Mouse (Mus musculus) mesoderm, embryonic 11.5 days (tissue): ENCODE data around the gene Vps52.
A peak's percentile ranks its signal among the peaks of the same experiment; 100 is the strongest.

Experiments used
- DNase-seq: peaks from one replicate; pipeline ENCODE4 v3.0.0-alpha.2; 2012; ENCODE audit warnings: low read depth, low spot score

Vps52 gene

GRCm38 (mm10) chr17:33955555-33956214, at the start of gene Vps52, which contains the start of gene Rps18:
Vps52 (plus strand) TSS chr17:33955812.
Rps18 (minus strand) TSS chr17:33956001.
- DNase-seq = peak; percentile 98

GRCm38 (mm10) chr17:33908331-33909076, 47.1 kb upstream of the Vps52 start:
- no peak for DNase-seq

DNA sequence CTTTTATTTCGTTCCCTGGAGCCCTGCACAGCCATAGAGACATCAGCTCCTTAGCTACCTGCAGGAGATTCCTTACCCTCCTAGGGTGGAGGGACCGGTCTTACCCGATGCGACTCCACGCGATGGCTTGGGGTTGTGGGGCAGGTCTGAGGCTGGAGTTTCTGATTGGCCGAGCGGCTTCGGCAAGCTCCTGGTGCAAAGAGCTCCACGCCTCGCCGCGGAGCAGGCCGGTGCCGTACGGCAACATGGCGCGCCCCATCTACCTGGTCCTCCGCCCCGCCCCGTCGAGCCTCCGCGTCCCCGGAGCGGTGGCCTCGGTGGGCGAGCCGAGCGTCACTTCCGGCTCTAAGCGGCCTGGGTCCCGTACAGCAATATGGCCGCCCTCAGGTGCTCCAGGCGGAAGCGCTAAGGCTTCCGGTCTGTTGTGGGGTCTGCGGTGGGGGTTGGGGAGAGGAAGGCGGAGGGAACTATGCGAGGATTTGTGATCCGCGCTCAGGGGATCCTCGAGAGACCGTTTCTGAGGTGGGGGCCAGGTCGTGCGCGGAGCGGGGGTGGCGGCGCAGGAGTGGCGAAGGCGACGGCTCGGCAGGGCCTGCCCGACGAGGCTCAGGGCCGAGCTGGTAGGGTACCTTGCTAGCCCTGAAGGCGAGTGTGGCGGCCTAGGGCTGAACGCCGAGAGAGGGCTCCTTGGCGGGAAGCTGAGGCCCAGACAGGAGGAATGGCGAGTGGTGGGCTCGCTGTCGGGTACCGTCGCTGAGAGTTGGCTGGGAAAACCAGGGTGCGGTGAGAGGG, 46.3 kb upstream of the Vps52 start, which contains the start of gene Daxx:
Daxx (plus strand) TSS at position 338 of the 792 bp plus-strand sequence.
- peak; percentile 98 for DNase-seq

DNA sequence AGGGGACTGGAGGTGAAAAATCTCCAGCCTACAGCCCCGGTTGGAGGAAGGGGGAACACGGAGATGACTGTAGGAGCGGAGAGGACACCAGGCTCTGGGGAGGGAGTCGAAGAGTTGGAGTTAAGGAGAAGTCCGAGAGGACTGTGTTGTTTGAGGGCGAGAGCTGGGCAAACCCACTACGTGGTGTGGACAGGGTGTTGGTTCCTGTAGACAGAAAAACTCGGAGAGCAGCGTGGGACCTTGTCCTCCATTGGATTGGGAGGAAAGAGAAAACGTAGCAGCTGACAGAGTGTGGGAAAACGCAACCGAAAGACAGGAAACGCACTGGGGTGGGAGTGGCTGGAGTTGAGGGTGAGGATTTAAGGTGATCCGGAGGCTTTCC, 45.8 kb upstream of the Vps52 start:
- no peak for DNase-seq

GRCm38 (mm10) chr17:33910346-33911051, 45.1 kb upstream of the Vps52 start:
- no peak for DNase-seq

DNA sequence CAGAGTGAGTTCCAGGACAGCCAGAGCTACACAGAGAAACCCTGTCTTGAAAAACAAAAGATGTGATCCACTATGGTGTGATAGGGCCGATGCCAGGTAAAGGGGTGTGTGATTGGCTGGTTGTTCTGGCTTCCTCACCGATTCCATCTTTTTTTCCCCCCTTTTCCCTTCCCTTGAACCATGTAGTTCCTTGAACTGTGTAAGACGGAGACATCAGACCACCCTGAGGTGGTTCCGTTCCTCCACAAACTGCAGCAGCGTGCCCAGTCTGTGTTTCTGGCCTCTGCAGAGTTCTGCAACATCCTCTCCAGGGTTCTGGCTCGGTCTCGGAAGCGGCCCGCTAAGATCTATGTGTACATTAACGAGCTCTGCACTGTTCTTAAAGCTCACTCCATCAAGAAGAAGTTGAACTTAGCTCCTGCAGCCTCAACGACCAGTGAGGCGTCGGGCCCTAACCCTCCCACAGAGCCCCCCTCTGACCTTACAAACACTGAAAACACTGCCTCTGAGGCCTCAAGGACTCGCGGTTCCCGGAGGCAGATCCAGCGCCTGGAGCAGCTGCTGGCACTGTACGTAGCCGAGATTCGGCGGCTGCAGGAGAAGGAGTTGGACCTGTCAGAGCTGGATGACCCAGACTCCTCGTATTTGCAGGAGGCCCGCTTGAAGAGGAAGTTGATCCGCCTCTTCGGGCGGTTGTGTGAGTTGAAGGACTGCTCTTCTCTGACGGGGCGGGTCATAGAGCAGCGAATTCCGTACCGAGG, 44.4 kb upstream of the Vps52 start:
- no peak for DNase-seq

DNA sequence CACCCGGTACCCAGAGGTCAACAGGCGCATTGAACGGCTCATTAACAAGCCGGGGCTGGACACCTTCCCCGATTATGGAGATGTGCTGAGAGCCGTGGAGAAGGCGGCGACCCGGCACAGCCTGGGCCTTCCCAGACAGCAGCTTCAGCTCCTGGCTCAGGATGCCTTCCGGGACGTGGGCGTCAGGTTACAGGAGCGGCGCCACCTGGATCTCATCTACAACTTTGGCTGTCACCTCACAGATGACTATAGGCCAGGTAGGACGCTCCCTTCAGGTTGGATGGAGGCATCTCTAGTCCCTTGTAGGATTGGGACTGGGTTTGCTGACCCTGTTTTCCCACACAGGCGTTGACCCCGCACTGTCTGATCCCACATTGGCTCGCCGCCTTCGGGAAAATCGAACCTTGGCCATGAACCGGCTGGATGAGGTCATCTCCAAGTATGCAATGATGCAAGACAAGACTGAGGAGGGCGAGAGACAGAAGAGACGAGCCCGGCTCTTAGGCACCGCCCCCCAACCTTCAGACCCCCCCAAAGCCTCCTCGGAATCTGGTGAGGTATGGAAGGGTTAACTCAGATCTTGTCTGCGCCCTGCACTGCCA, 43.7 kb upstream of the Vps52 start:
- DNase-seq = no peak

GRCm38 (mm10) chr17:33913264-33913663, 42.3 kb upstream of the Vps52 start:
- DNase-seq = no peak

DNA sequence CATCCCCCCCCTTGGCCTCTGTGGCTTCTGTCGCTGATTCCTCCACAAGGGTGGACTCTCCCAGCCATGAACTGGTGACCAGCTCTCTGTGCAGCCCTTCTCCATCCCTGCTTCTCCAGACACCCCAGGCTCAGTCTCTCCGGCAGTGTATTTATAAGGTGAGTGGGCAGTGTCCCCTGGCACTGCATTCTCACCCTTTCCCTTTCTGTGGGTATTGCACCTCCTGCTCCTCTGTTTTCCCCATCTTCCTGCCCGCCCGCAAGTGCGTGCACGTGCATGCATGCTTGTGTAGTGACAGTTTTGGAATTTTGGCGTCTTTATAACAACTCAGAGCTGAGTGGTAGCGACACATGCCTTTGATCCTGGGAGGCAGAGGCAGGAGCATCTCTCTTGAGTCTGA, 41.7 kb upstream of the Vps52 start:
- DNase-seq = no peak

GRCm38 (mm10) chr17:33914969-33915391, 40.6 kb upstream of the Vps52 start:
- DNase-seq = no peak

GRCm38 (mm10) chr17:33915671-33916250, 39.9 kb upstream of the Vps52 start, which contains the start of the genes Tapbp and Zbtb22:
Tapbp (plus strand) TSS chr17:33915899.
Zbtb22 (plus strand) TSS chr17:33915904.
- peak; percentile 98 for DNase-seq

- DNase-seq = peak; percentile 80
Measured at GRCm38 (mm10) chr17:33916294-33916693, 39.3 kb upstream of the Vps52 start.

DNA sequence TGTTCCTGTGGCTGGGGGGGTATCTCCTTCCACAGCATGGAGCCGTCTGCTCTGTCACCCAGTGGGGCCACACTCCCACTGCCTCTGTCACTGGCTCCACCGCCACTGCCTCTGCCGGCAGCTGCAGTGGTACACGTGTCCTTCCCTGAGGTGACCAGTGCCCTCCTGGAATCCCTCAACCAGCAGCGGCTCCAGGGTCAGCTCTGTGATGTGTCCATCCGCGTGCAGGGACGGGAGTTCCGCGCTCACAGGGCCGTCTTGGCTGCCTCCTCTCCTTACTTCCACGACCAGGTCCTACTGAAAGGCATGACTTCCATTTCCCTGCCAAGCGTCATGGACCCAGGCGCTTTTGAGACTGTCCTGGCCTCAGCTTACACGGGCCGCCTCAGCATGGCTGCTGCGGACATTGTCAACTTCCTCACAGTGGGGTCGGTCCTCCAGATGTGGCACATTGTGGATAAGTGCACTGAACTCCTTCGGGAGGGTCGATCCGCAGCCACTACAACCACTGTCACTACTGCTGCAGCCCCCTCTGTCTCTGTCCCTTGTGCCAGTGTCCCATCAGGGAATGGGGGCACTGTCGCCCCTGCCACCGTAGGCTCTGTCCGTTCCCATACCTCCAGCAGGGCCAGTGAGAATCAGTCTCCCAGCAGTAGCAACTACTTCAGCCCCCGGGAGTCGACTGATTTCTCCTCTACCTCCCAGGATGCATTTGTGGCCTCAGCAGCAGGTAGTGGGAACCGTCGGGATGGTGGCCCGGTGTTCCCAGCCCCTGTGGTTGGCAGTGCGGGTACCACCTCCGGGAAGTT, 38.6 kb upstream of the Vps52 start:
- no peak for DNase-seq

DNA sequence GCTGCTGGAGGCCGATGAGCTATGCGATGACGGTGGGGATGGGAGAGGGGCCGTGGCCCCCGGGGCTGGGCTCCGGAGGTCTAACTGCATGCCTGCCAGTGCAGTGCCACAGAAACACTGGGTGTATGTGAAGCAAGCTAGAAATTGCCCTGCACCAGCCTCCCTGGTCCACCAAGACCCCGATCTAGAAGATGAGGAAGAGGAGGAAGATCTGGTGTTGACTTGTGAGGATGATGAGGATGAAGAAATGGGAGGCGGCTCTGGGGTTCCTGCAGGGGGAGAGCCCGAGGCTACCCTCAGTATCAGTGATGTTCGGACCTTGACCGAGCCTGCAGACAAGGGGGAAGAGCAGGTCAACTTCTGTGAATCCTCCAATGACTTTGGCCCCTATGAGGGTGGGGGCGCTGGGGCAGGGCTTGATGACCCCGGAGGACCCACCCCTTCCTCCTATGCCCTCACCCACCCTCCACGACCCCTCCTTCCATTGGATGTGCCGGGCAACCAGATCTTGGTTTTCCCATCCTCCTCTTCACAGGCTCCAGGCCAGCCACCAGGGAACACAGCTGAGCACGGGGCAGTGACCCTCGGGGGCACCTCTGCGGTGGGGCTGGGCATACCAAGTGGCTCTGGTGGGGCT, 37.8 kb upstream of the Vps52 start:
- DNase-seq = no peak

DNA sequence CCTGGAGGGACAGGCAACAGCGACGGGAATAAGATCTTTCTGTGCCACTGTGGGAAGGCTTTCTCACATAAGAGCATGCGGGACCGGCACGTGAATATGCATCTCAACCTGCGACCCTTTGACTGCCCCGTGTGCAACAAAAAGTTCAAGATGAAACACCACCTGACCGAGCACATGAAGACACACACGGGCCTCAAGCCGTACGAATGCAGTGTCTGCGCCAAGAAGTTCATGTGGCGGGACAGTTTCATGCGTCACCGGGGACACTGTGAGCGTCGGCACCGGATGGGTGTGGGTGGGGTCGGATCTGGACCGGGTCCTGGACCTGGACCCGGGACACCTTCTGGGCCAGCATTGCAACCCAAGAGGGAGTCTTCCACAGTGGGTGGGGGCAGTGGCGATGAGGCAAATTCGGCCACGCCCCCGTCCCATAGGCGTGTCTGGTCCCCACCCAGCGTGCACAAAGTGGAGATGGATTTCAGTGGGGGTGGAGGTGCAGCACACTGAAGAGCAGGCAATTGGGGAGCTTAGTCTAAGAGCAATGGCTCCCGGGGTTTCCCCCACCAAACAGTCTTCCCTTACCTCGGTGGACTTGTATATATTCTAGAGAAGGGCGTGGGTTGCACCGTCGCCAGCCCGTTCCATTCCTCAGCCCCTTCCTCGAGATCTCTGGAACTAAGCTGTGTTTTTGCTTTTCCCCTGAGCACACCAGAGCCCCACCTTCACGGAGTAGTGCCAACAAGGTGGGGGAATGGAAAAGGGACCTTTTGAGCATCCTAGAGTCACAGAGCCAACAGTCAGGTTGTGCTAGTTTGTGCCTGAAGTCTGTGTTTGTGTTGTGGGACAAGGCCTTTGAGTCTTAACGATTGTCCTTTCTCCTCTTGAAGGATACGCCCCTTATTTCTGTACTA, 37.1 kb upstream of the Vps52 start:
- DNase-seq = no peak

GRCm38 (mm10) chr17:33919351-33920281, 36.0 kb upstream of the Vps52 start:
- peak; percentile 44 for DNase-seq
